Mouse (Mus musculus) brain, embryonic 14.5 days (tissue): ENCODE measurements around the gene Guca2a.

Experiments
- CTCF ChIP-seq: fragments of 200-500 bp; IDR thresholded peaks from 2 replicates; pipeline ENCODE4 v1.5.1; 2012; ENCODE audit warnings: inconsistent platforms, mild to moderate bottlenecking, moderate library complexity, borderline replicate concordance; ENCODE audit not compliant: insufficient read depth, insufficient read length; ENCODE audit errors: extremely low read depth
- POLR2A ChIP-seq: fragments of 200-500 bp; IDR thresholded peaks from 2 replicates; pipeline ENCODE4 v1.6.1; 2012; ENCODE audit warnings: mild to moderate bottlenecking, inconsistent platforms, borderline replicate concordance; ENCODE audit not compliant: poor library complexity, insufficient read depth, insufficient read length, severe bottlenecking; ENCODE audit errors: extremely low read depth

GRCm38 (mm10) chr4:119634908-119635660 lies 2.4 kb upstream of the Guca2a start:
- TF ChIP-seq POLR2A (no peak), CTCF (no peak)
